Mouse (Mus musculus) liver, embryonic 14.5 days (tissue): ENCODE measurements at regions not wholly inside any gene's neighbourhood (a gene's known extent, or its start where the extent isn't known, plus 50 kb on each side); places are given as distances from the start of the nearest gene placed in this dataset.

Source experiments
- ATAC-seq: fragments of 200-750 bp; cut with Nextera tagmentation; 2 replicates; pipeline ENCODE4 v1.8.0; 2017; ENCODE audit warnings: moderate number of reproducible peaks, mild to moderate bottlenecking, moderate library complexity; ENCODE audit not compliant: insufficient read depth
- DNase-seq, 3 experiments: peaks; one replicate each; pipeline ENCODE4 v3.0.0-alpha.2; 2012 to 2013; ENCODE audit warnings: low read depth in 3 of 3, low spot score in 3 of 3
- H3K27ac ChIP-seq: fragments of 300-500 bp; sonication (generic); 2 replicates; pipeline ENCODE4 v1.5.1; 2014; ENCODE audit warnings: moderate library complexity, mild to moderate bottlenecking, control low read depth, inconsistent platforms
- H3K27me3 ChIP-seq: fragments of 300-500 bp; sonication (generic); 2 replicates; pipeline ENCODE4 v1.6.1; 2014; ENCODE audit warnings: mild to moderate bottlenecking, low read length, moderate library complexity; ENCODE audit not compliant: control insufficient read depth, insufficient read depth
- H3K36me3 ChIP-seq: fragments of 300-500 bp; sonication (generic); replicated peaks from 2 replicates; pipeline ENCODE4 v1.6.1; 2014; ENCODE audit warnings: low read depth; ENCODE audit not compliant: control insufficient read depth, insufficient read depth
- H3K4me1 ChIP-seq, 2 experiments: fragments of 200-500 bp in 1 of 2; fragments of 300-500 bp in 1 of 2; sonication (generic) in 1 of 2; replicated peaks; 2 replicates each; pipeline ENCODE4 v1.6.1; 2012 to 2014; ENCODE audit warnings: antibody characterized with exemption in 1 of 2, inconsistent platforms in 1 of 2, low read length in 1 of 2; ENCODE audit not compliant: control insufficient read depth in 2 of 2, insufficient read depth in 2 of 2
- H3K4me2 ChIP-seq: fragments of 300-500 bp; sonication (generic); 2 replicates; pipeline ENCODE4 v1.6.1; 2014; ENCODE audit warnings: low read depth, mild to moderate bottlenecking, control low read depth, moderate library complexity
- H3K4me3 ChIP-seq, 2 experiments: fragments of 200-500 bp in 1 of 2; fragments of 300-500 bp in 1 of 2; sonication (generic) in 1 of 2; 2 replicates each; pipeline ENCODE4 v1.5.1; 2012 to 2014; ENCODE audit warnings: low read depth in 2 of 2, low read length in 2 of 2, mild to moderate bottlenecking in 2 of 2, control low read depth in 1 of 2, inconsistent platforms in 1 of 2, moderate library complexity in 1 of 2; ENCODE audit not compliant: insufficient read depth in 1 of 2
- H3K9ac ChIP-seq: fragments of 300-500 bp; sonication (generic); replicated peaks from 2 replicates; pipeline ENCODE4 v1.6.1; 2014; ENCODE audit warnings: mild to moderate bottlenecking, control low read depth, moderate library complexity
- H3K9me3 ChIP-seq: fragments of 300-500 bp; sonication (generic); 2 replicates; pipeline ENCODE4 v1.6.1; 2016; ENCODE audit warnings: low read length, mixed read lengths; ENCODE audit not compliant: control insufficient read depth
- CTCF ChIP-seq: IDR thresholded peaks from 2 replicates; pipeline ENCODE4 v1.5.1; 2016; ENCODE audit warnings: antibody characterized with exemption, low read depth, control low read depth
- EP300 ChIP-seq: IDR thresholded peaks from 2 replicates; pipeline ENCODE4 v1.6.1; 2016; ENCODE audit warnings: antibody characterized with exemption, low read depth
- WGBS: fragments of 180-500 bp; shearing (Covaris S2); extraction: QIAGEN DNeasy Blood & Tissue Kit; methylation state at CpG from one replicate; pipeline ENCODE4 v1.1.7; 2014; ENCODE audit not compliant: insufficient replicate concordance; 5-methylcytosine and 5-hydroxymethylcytosine counted together

DNA sequence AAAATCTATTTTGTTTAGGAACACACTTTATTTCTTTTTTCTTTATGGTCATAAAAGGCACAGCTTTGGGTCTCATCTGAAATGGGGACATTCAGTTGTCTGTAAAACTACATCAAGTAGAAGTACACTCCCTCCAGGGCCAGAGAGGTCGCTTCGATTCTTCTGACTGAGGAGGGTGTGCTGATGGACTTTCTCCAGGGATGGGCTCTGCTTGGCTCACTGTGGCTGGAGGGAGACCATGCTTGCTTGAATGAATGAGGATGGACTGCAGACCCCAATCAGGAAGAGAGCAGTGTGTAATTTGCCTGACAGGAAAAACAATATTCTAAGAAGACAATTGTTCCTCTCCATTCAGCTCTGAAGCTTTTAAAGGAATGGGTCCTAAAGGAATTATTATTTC lies 490.3 kb upstream of the Camk1g start:
- 43% methylated on average over 2 of the region's 2 CpGs for WGBS
- no peaks in the 10 kb centered on the region for H3K9me3 ChIP-seq
- H3K4me2 ChIP-seq, result no peak overlapping the region
- no peak for ATAC-seq
- no peak for DNase-seq
- no peaks in the 10 kb centered on the region for H3K4me1 ChIP-seq
- no peak overlapping the region for H3K9ac ChIP-seq
- H3K27ac ChIP-seq, result no peak overlapping the region
- H3K27me3 ChIP-seq, result no peaks in the 10 kb centered on the region
- no peaks in the 10 kb centered on the region for H3K36me3 ChIP-seq
- TF ChIP-seq EP300, result no peak
- TF ChIP-seq CTCF, result no peak
- H3K4me3 ChIP-seq, result no peak overlapping the region

- no peaks in the 10 kb centered on the region for H3K36me3 ChIP-seq
- no peak for TF ChIP-seq EP300
- no peak for TF ChIP-seq CTCF
- no peak overlapping the region for H3K27ac ChIP-seq
- no peak overlapping the region for H3K4me3 ChIP-seq
- no peaks in the 10 kb centered on the region for H3K9me3 ChIP-seq
- DNase-seq (no peak), ATAC-seq (no peak)
- no peaks in the 10 kb centered on the region for H3K4me1 ChIP-seq
- no peaks in the 10 kb centered on the region for H3K27me3 ChIP-seq
- no peak overlapping the region for H3K4me2 ChIP-seq
- H3K9ac ChIP-seq, result no peak overlapping the region
- WGBS, result 42% methylated on average over 10 of the region's 10 CpGs
These were observed 489.4 kb upstream of the Camk1g start for GRCm38 (mm10) chr1:193859257-193860125.

DNA sequence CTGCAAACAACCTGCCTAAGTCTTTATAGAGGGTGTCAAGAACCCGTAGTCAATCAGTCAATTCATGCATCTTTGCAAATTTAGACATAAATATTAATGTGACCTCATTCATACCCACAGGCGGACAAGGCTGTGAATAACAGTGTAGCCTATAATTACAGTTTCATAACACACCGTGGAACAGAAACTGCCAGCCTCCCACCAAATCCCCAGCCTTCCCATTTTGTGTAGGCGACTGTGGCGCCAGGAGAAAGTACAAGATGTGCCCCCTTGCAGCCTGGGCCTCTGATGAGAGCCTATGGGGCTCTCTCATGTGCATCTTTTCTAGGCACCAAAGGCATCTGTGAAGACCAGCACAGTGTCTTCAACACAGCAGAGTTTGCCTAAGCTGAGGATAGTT lies 477.8 kb upstream of the Camk1g start:
- H3K4me3 ChIP-seq, result no peak overlapping the region
- H3K27ac ChIP-seq, result no peak overlapping the region
- no peaks in the 10 kb centered on the region for H3K9me3 ChIP-seq
- no peak for ATAC-seq
- H3K27me3 ChIP-seq, result no peaks in the 10 kb centered on the region
- WGBS, result 43% methylated on average over 5 of the region's 5 CpGs
- no peaks in the 10 kb centered on the region for H3K4me1 ChIP-seq
- no peak overlapping the region for H3K4me2 ChIP-seq
- no peak for TF ChIP-seq EP300
- no peak for TF ChIP-seq CTCF
- DNase-seq, result no peak
- H3K9ac ChIP-seq, result no peak overlapping the region
- H3K36me3 ChIP-seq, result no peaks in the 10 kb centered on the region

GRCm38 (mm10) chr1:193844868-193845267 lies 474.8 kb upstream of the Camk1g start:
- Histone ChIP-seq H3K9ac (no peak overlapping the region), H3K27me3 (no peaks in the 10 kb centered on the region), H3K36me3 (no peaks in the 10 kb centered on the region), H3K4me1 (no peaks in the 10 kb centered on the region), H3K4me2 (no peak overlapping the region), H3K4me3 (no peak overlapping the region), H3K27ac (no peak overlapping the region), H3K9me3 (no peaks in the 10 kb centered on the region)
- ATAC-seq (no peak), DNase-seq (no peak)
- no peak for TF ChIP-seq EP300
- no peak for TF ChIP-seq CTCF

- DNase-seq, result no peak
- TF ChIP-seq EP300 (no peak), CTCF (no peak)
- H3K9ac ChIP-seq, result no peak overlapping the region
- H3K4me3 ChIP-seq, result no peak overlapping the region
- 7% methylated on average over 1 of the region's 1 CpGs for WGBS
- no peak overlapping the region for H3K27ac ChIP-seq
- no peaks in the 10 kb centered on the region for H3K4me1 ChIP-seq
- H3K4me2 ChIP-seq, result no peak overlapping the region
- no peaks in the 10 kb centered on the region for H3K9me3 ChIP-seq
- no peaks in the 10 kb centered on the region for H3K27me3 ChIP-seq
- no peak for ATAC-seq
- H3K36me3 ChIP-seq, result no peaks in the 10 kb centered on the region
These were observed 474.4 kb upstream of the Camk1g start for GRCm38 (mm10) chr1:193844461-193844860.
